Mouse (Mus musculus) frontal cortex, adult 2 months (tissue): ENCODE results near the gene Ndrg4. TPM values are rescaled to one million over a fixed set of nuclear protein-coding genes. Genes with fewer than 3 reads are reported as not detected.
A peak's percentile ranks its signal among the peaks of the same experiment; 100 is the strongest.

Experiments
- DNase-seq, 2 experiments: peaks; one replicate each; pipeline ENCODE4 v3.0.0; 2022; ENCODE audit warnings: low spot score in 1 of 2; ENCODE audit errors: extremely low spot score in 1 of 2
- polyA plus RNA-seq: library from polyadenylated mRNA; depleted of rRNA; stranded (reverse); fragments of >200 nt; gene quantifications from 2 replicates; pipeline ENCODE4 v1.2.3, GENCODE M21; 2012

Ndrg4 gene
- polyA plus RNA-seq, 1 experiment = 2,489 TPM

GRCm38 (mm10) chr8:95677591-95678023, 827 bp downstream of the Ndrg4 start:
- no peak for DNase-seq

GRCm38 (mm10) chr8:95678024-95678611, 1.3 kb downstream of the Ndrg4 start:
- peak in 1 of 2 experiments; percentile 73 for DNase-seq

GRCm38 (mm10) chr8:95688073-95688672, 11.4 kb downstream of the Ndrg4 start:
- DNase-seq = peak in 1 of 2 experiments; percentile 82

- no peak for DNase-seq
Observed at GRCm38 (mm10) chr8:95690929-95691541, 14.3 kb downstream of the Ndrg4 start.

GRCm38 (mm10) chr8:95694631-95695030, 17.9 kb downstream of the Ndrg4 start:
- DNase-seq = peak; percentile 71 to 76

- no peak for DNase-seq
Observed at GRCm38 (mm10) chr8:95696661-95697060, 19.9 kb downstream of the Ndrg4 start.

GRCm38 (mm10) chr8:95697128-95697527, 20.3 kb downstream of the Ndrg4 start:
- DNase-seq = peak in 1 of 2 experiments; percentile 97

GRCm38 (mm10) chr8:95698179-95698578, 21.4 kb downstream of the Ndrg4 start:
- no peak for DNase-seq

GRCm38 (mm10) chr8:95700282-95700681, 23.5 kb downstream of the Ndrg4 start:
- DNase-seq = peak; percentile 88 to 93

- DNase-seq = no peak
Observed at GRCm38 (mm10) chr8:95701809-95702208, 25.0 kb downstream of the Ndrg4 start.

- DNase-seq = peak; percentile 93 to 96
Observed at GRCm38 (mm10) chr8:95702480-95703446, 26.0 kb downstream of the Ndrg4 start.

GRCm38 (mm10) chr8:95703461-95704260, 26.9 kb downstream of the Ndrg4 start:
- peak; percentile 82 to 91 for DNase-seq

GRCm38 (mm10) chr8:95704538-95704937, 27.8 kb downstream of the Ndrg4 start:
- no peak for DNase-seq

- DNase-seq = no peak
Observed at GRCm38 (mm10) chr8:95709579-95709978, 32.8 kb downstream of the Ndrg4 start.

GRCm38 (mm10) chr8:95711029-95711428, 34.2 kb downstream of the Ndrg4 start:
- no peak for DNase-seq

- DNase-seq = no peak
Observed at GRCm38 (mm10) chr8:95712395-95712794, 35.6 kb downstream of the Ndrg4 start.

GRCm38 (mm10) chr8:95713100-95714010, 36.6 kb downstream of the Ndrg4 start:
- DNase-seq = peak in 1 of 2 experiments; percentile 86

- no peak for DNase-seq
Observed at GRCm38 (mm10) chr8:95714367-95714766, 37.6 kb downstream of the Ndrg4 start.
